Mouse (Mus musculus): ENCODE measurements around the gene Gm10300.

DNA sequence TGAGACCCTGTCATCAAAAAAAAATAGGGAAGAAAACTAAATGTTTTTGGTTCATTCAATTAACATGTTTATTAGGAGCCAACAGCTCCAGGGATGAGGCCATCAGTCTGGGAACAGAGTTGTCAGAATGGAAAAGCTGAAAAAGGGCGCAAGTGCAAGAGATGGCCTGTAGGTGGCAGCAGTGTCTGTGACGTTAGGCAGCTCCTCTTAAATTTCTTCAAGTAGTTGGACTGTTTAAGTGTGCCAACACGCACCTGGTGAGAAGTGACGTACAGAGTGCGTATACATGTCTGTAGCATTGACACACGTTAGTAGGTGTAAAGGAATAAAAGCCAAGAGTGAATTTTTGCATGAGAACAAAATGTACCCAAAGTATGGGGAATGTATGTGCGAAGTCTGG is 14.4 kb downstream of the Gm10300 start:
- TF ChIP-seq EP300 (IDR thresholded peaks at IDR 0.05; ENCODE audit: low read depth) (no peak), CTCF (IDR thresholded peaks at IDR 0.05; ENCODE audit: low read depth) (peak; percentile 90)
